Comparison of ENCODE assay signal across 17 mouse cellular contexts in the genomic region with DNA sequence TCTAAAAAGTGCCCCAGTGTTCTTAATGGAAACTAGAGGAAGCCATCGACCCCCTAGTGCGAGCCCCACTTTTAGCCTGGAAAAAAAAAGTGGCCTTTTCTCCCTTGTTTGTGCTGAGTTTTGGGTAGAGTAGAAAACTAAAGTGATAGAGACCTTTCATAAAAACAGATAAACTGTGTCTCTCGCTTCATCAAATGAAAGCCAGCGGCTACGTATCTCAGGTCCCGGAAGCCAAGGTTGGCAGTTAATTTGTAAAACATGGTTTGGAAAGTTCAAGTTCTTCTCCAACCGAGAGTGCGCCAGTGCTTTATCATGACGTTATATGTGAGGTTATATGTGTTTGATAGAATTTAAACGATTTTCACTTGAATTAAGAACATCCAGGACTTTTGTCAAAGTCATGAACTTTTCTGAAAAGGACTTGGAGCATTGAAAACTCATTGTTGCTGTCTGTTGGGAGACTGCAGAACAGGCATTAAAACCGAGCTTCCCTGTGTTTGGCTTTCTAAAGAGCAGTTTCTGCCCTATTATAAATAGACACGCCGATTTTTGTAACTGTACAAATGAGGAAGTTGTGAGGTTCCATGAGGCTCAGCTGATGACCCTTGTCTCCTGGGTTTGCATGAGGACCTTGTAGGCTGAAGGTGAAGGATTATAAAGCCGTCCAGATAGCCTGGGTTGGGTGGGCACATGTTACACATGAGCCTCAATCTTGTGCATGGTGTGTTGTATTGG. TPM values are rescaled to one million over a fixed set of nuclear protein-coding genes. Genes with fewer than 3 reads are reported as not detected.
A peak's percentile ranks its signal among the peaks of the same experiment; 100 is the strongest.
DNase-seq lines count a peak whose midpoint lies in the region; ATAC-seq lines count a peak whose summit lies in the region.
"Had no signal": no experiment of that assay in that cellular context is flagged by ENCODE, and none has a peak within 500 bp of the region (broad histone marks: within the 10 kb centered on the region; RNA-seq: fewer than 3 reads in every experiment).

No protein-coding gene starts in this region.

- no peaks in the 10 kb centered on the region for H3K9me3 ChIP-seq in erythroblast, embryonic 14.5 days (ENCODE audit: control insufficient read depth, low read length)
- H3K9me3 ChIP-seq: embryonic facial prominence, embryonic 12.5 days; midbrain, embryonic 15.5 days had no signal

- H3K4me1 ChIP-seq in erythroblast, embryonic 14.5 days (ENCODE audit: control insufficient read depth): peaks cover 83% of the 10 kb centered on the region
- H3K4me1 ChIP-seq: embryonic facial prominence, embryonic 12.5 days had no signal

- H3K36me3 ChIP-seq in erythroblast, embryonic 14.5 days (ENCODE audit: control insufficient read depth): peaks cover 51% of the 10 kb centered on the region
- H3K36me3 ChIP-seq: embryonic facial prominence, embryonic 12.5 days; midbrain, embryonic 15.5 days had no signal

- peak overlapping the region; percentile 47 for H3K4me3 ChIP-seq in erythroblast, embryonic 14.5 days (replicated peaks)
- H3K4me3 ChIP-seq: embryonic facial prominence, embryonic 12.5 days; midbrain, embryonic 15.5 days had no signal

- no peak for ATAC-seq in erythroblast, adult 5-6 weeks (replicated peaks; ENCODE audit: low FRiP score, poor library complexity, severe bottlenecking)
- ATAC-seq in hematopoietic stem cell, adult 5-6 weeks (replicated peaks in 1 of 2; ENCODE audit: insufficient read depth in 1 of 2, low FRiP score in 2 of 2, low TSS enrichment in 1 of 2, low read depth in 1 of 2, poor library complexity in 2 of 2, severe bottlenecking in 2 of 2): peak; percentile 13 to 23; a peak in 2 of 4 replicates
- ATAC-seq in megakaryocyte progenitor cell, adult 5-6 weeks (replicated peaks; ENCODE audit: poor library complexity): peak; percentile 35
- no peak for ATAC-seq in activated CD4-positive, CD25-positive, alpha-beta regulatory T cell, adult 4 months
- ATAC-seq: forebrain, postnatal 0 days; midbrain, embryonic 15.5 days had no signal

- no peaks in the 10 kb centered on the region; the same call in 1 of the 2 replicates for H3K27me3 ChIP-seq in erythroblast, embryonic 14.5 days (ENCODE audit: control insufficient read depth)

- DNase-seq in A20 (ENCODE audit: low read depth, low spot score): peak; percentile 89
- no peak for DNase-seq in cerebellum, adult 9-10 months
- no peak for DNase-seq in testis, postnatal 14 days (ENCODE audit: low spot score)
- DNase-seq: cerebellum, adult 2 months; forebrain, postnatal 0 days; gastrocnemius, postnatal 25 days; heart, postnatal 10 days; kidney, postnatal 36 days; lung, embryonic 14.5 days; right cerebral cortex, adult 18-20 months had no signal

RNA-seq across cellular contexts. Expression of gene Ikzf1, which starts 6.7 kb away (rescaled TPM):
- polyA plus RNA-seq in erythroblast, embryonic 14.5 days (2012): 6.6 and 7.2 TPM in 2 replicates
- total RNA-seq in erythroblast, adult 5-6 weeks (2015; ENCODE audit: low replicate concordance): 61.1 and 70.4 TPM in 2 replicates
- 27.2 and 32.0 TPM in 2 replicates for total RNA-seq in erythroblast, adult 5-6 weeks (2017; ENCODE audit: low replicate concordance)
- 100 and 110 TPM in 2 replicates for total RNA-seq in hematopoietic stem cell, adult 5-6 weeks (2017)
- total RNA-seq in megakaryocyte progenitor cell, adult 5-6 weeks (2015): 155 and 160 TPM in 2 replicates
- 58.3 and 84.0 TPM in 2 replicates for total RNA-seq in megakaryocyte progenitor cell, adult 5-6 weeks (2017)
- polyA plus RNA-seq in activated CD4-positive, CD25-positive, alpha-beta regulatory T cell, adult 4 months (2017; shearing (Covaris generic)): 100 to 1,000 TPM; 133 to 140 TPM

Comparison
In these comparisons a context has a peak if more than half of its experiments do, and no peak if none do; other contexts are left out.
1. ATAC-seq: peak in hematopoietic stem cell, adult 5-6 weeks (2 of 2) and megakaryocyte progenitor cell, adult 5-6 weeks (single experiment); none in erythroblast, adult 5-6 weeks (single experiment) and activated CD4-positive, CD25-positive, alpha-beta regulatory T cell, adult 4 months (single experiment).